Mouse (Mus musculus) gastrocnemius, postnatal 10 days (tissue): ENCODE results near the gene Tcf7l1. TPM values are rescaled to one million over a fixed set of nuclear protein-coding genes. Genes with fewer than 3 reads are reported as not detected.

Experiments used
- DNase-seq: peaks from one replicate; pipeline ENCODE4 v3.0.0; 2021; ENCODE audit warnings: mixed read lengths
- total RNA-seq, 2 experiments: library from RNA; stranded (reverse); gene quantifications; 2 replicates each; pipeline ENCODE4 v1.2.3; 2021

The Tcf7l1 gene
- total RNA-seq, 2 experiments from 2014 or later, result 13.7 to 16.4 TPM

DNA sequence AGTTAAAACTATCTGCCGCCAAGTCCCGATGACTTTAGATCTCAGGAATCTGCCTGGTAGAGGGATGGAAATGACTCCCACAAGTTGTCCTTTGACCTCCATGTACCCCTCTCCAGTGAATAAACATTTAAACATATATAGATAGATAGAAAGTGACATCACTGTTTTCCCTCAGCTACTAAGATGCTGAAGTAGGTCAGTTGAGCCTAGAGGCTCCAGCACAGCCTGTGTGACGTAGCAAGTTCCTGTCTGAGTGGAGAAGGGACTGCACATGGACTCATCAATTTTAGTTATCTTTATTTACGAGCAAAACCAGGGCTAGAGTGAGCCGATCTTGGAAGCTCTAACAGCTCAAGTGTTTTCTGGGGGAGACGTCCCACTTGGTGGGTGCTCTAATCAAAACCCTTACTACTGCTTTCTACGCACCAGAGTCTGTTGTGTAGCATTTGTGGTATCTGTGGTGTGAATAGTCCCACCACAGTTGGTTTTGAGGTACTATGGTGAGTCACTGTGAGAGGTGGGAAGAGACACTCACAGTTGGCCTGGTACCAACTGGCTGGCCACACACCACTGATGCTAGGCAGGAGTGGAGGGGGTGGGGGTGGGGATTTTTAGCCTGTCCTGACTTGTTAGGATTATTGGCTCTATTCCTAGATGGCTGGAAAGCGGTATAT is 129.2 kb downstream of the Tcf7l1 start:
- no peak for DNase-seq

DNA sequence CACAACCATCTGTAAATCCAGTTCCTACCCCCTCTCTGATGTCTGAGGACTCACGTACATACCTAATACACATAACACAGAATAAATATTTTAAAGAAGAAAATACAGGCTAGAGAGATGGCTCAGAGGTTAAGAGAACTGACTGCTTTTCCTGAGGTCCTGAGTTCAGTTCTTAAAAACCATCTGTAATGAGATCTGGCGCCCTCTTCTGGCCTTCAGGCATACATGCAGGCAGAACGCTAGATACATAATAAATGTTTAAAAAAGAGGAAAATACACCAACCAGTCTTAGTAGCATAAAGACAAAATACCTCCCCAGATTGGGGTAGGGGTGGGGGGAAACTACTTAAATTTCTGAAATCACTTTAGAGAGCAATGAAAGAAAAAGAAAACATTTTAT is 131.0 kb downstream of the Tcf7l1 start:
- DNase-seq, result no peak

DNA sequence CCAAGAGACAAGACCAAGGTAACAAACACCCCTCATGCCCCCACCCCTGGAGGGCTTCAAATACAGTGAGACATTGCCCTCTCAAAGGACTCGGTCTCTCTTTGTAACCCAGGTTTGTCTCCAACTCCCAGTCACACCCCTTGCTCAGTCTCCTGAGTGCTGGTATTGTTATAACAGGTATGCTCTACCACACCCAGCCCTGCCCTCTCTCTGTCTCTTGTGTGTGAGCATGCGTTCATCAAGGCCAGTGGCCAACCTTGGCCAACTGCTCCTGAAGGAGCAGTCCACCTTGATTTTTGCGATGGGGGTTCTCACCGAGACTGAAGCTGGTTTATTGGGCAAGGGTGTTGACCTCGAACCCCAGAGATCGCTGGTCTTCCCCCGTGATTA is 133.0 kb downstream of the Tcf7l1 start:
- DNase-seq, result no peak

DNA sequence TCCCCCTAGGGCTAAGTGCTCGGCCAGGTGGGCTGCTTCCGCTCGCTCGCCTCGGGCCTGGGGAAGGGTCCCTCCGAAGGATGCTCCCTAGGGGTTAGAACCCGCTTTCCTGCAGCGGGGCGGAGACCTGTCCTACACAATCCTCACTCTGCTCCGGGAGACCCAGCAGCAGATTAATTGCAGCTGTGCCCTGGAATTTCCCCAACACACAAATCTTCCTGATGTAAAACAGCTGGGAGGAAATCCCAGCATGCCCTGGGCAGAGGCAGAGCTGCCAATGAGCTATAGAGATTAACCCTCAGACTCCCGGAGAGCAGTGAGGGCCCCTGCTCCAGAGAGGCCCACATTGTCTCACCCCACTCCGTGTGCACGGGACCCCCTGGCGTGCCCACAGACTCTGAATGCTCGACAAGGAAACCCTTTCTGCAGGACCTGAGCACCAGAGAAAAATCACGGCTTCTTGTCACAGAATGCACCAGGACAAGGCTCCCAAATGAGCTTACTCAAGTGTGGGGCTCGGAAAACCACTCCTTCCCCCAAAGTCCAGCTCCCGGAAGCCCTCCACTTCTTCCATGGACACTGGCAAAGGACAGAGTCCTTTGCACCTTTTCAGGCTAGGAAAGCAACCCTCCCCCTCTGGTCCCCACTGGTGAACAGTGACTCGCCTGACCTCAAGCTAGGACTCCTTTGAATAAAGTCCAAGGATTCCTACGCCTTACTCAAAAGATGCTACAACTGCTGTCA is 133.6 kb downstream of the Tcf7l1 start:
- peak; percentile 61 for DNase-seq

DNA sequence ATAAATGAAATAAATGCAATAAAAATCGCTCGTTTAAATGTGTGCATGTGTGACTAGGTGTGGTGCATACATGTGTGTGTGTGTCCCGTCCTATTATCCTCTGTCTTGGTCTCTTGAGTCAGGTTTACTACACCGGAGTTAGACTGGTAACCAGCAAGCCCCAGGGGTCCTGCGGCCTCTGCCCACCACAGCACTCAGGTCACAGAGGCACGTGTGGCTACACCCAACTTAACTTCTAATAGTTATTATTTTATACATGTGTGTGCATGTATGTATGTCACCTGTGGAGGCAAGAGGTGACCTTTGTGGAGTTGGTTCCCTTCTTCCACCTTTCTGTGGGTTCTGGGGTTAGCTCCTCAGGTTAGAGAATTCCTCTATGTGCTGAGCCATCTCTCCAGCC is 134.7 kb downstream of the Tcf7l1 start:
- no peak for DNase-seq

DNA sequence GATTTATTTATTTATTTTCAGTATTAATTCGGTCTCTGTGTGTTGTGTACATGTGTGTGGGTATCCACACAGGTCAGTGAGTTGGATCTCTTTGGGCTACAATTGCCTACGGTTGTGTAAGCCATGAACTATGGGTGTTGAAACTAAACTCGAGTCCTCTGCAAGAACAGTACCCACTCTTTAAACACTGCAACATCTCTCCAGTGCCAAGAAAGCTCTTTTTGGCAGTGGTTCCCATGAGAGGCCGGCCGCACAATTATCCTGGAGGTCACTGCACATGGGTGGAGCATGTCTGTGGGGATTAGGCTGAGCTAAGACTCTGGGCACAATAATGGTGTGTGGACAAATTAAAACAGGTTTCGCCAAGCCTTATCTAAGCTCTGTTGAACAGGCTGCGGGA is 135.6 kb downstream of the Tcf7l1 start:
- no peak for DNase-seq

DNA sequence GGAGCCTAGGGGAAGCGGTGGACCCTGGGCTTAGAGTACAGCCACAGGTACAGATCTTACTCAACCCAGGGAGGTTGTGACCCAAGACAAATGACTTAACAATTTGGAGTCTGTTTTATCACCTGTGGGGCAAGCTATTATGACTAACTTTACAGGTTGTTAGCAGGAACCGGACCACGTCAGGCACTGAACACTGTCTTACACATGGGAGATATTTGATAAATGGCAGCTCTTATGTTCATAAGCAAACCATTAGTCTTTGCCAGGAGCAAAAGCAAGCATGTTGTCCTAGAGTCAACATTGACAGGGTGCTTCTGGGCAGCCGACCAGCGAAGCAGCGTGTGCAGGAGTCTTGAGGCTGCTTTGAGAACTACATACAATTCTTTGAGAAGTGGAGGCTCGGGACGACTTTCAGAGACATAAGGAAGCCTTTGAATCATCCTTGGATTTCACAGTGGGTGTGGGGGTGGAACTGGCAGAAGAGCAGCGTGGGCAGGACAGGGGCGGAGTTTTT is 138.7 kb downstream of the Tcf7l1 start:
- DNase-seq, result no peak

DNA sequence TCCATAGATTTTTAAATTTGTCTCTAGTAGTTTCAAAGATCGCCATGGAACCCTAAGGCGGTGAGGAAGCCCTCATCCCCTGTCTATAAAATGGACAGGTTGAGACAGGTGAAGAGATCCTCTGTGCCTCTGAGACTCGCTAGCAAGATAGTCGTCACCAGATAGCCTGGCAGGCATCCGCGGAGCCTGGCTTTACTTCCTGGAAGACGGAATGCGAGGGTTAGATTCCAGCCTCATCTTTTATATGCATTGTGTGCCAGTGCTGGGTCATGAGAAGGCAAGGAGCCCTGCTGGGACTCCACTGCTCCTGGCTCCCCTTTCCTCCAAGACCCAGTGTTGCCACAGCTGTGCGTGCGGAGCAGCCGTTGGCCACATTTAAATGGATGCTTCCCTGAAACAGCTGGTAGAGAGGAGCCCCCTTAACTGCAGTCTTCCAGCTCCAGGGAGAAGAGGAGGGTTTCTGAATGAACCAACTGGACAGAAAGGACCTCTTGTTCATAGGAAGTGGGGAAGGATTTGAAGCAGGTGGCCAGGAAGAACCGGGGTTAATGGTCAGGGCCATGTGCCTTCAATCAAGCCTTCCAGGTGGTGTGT is 141.0 kb downstream of the Tcf7l1 start:
- DNase-seq, result no peak

DNA sequence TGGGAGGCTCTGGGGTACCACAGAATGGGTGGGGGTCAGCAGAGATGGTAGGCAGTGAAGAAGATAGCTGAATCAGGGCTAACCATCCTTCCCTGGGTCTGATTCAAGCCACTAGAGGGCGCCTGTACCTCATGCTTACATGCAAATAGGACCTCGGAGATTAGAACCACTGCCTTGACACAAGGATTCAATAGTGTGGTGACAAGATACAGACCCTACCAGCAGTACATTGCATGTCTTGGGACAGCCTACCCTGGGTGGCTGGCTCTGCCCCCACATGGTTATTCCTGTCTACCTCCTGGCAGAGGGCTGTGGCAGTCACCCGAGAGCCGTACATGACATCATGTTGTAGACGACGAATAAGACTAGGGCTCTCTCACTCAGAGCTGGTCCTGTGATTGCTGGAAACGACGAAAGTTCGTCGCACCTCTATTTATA is 141.7 kb downstream of the Tcf7l1 start:
- DNase-seq, result peak; percentile 68

DNA sequence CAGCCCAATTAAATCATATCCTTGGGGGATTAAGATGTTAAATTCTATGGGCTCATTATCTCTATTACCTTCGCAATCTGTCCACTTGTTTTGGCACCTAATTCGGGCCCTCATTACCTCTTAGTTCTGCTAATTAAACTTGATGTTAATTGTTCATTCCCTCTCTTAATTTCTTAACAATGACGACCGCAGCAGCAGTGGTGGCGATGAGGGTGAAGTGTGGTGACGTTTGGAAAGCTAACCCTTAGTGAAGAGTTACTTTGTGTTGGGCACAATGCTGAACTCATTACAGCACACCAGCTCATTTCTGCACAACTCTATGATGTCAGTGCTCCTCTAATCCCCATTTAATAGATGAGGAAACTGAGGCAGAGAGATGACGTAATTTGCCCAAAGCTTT is 143.7 kb downstream of the Tcf7l1 start:
- no peak for DNase-seq

DNA sequence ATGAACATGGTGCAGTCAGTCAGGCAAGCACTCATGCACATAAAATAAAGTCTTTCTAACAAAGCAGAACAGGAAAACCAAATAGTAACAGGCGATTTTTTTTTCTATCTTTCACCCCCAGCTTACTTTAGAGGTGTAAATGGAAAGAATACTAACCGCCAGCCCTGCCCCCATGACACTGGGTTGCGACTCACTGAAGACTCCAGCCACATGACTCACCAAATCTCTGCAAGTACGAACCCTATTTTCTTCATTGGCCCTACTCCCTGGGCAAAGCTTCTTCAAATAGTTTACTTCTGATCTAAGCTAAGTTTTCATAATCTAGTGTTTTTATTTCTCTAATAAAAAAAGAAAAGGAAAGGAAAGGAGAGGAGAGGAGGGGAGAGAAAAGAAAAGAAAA is 144.5 kb downstream of the Tcf7l1 start:
- no peak for DNase-seq

DNA sequence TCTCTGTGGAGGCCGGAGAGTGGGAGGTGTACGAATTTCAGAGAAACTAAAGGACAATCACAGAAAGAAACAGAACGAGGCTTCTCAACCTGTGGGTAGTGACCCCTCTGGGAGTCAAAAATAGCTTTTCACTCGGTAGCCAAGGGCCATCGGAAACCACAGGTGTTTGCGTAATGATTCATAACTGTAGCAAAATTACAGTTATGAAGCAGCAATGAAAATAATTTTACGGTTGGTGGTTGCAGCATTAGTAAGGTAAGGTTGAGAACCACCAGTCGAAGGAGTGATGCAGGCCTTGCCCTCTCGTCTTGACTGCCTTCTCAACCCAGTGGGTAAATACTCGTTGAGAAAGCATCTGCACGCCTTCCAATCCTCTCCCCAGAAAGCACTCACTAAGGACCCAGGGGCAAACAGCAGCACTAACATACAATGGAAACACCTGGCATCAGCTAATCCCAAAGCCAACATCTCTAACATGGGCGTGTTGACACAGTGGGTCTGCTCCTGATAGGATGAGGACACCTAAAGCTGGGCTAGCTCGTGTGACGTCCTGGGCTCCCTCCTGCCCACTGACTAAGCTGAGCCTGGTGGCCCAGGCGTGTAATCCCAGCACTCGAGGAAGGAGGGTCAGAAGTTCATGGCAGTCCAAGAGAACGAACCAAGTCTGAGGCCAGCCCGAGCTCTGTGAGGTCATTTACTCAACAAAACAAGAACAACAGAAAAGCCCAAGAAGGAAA is 147.7 kb downstream of the Tcf7l1 start:
- DNase-seq, result no peak

DNA sequence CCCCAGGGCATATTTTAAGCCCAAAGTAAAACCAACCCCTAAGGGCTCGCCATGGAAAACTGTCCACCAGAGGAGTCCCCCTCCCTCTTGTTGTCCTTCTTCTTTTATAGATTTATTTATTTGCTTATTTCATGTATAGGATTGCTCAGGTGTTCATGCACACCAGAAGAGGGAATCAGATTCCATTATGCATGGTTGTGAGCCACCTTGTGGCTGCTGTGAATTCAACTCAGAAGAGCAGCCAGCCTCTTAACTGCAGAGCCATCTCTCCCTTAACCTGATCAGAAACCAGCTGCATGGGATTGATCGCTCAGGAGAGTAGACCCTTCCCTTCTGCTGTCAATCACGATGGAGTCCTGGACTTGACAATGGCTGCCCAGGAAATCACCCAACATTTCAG is 152.1 kb downstream of the Tcf7l1 start:
- DNase-seq, result no peak

DNA sequence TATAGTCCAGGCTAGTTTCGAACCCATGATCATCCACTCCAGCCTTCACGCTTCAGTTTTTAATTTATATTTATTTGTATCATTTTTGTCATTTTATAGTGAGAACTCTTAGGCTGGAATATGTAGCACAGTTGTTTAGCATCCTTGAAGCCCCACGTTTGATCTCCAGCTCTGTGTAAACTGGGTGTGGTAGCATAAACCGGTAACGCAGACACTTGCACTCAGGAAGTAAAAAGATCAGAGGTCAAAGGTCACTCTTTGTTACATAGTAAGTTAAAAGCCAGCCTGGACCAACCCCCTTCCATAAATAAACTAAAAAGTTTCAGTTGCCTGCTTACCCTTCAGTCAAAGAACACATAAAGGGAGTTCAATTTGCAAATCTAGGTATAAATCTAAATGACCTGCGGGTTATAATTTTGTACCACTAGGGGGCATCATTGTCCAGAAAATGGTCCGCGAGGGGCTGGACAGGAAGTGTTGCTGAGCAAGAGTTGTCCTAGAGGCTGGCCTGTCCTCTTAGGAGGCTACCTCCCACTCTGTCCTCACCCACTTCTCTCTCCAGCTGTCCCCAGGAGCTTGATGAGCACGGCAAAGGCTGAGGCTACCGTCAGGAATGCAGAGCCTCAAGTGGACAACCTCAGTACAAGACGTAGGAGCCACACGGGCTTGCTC is 153.2 kb downstream of the Tcf7l1 start:
- DNase-seq, result peak; percentile 39

DNA sequence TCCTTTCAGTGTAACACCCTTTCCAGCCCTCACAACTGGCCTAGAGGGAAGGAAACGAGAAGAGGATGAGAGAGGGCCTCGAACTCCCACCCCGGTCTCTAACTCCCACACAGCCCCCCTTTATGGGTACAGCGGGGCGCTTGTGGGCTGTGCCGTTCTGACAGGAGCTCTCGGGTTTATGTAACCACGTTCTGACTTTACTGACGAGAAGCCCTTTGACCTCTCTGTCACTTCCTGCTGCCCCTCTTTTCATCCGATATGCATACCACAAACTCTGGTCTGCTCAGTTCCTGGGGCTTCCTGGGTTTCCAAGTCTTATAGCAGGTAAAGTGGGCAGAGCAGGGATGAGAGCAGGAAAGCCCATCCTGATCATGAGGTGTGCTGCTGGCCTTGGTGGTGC is 154.7 kb downstream of the Tcf7l1 start:
- DNase-seq, result no peak

DNA sequence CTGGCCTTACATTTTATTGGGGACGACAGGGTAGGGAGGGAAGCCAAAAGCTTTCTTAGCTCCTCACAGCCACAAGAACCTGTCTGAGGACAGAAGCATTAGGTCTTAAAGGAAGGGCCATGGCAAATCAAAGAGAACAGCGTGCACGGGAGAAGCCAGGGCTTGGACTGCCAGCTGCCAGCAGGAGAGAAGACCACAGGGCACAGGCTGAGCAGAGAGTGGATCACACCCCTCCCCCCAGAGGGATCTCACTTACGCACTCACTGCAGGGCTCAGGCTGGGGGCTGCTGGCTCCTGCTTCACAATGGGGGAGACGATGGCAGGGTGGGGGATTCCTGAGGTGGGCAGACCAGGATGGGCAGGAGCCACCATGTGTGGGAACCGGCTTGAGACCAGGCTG is 157.4 kb downstream of the Tcf7l1 start:
- no peak for DNase-seq

DNA sequence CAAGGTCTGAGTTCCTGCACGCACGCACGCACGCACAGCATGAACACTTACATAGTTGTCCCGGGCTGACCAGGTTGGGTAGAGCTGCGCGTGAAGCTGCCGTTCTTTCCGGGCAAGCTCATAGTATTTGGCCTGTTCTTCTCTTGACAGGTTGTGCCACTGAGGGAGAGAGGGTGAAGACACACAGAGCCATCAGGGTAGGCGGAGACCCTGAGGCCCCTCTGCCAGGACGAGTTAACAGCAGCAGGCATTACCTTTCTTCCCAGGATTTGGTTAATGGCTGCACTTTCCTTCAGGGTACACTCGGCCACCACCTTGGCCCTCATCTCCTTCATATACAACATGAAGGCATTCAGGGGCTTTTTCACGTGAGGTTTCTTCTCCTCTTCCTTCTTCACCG is 158.1 kb downstream of the Tcf7l1 start:
- DNase-seq, result no peak

DNA sequence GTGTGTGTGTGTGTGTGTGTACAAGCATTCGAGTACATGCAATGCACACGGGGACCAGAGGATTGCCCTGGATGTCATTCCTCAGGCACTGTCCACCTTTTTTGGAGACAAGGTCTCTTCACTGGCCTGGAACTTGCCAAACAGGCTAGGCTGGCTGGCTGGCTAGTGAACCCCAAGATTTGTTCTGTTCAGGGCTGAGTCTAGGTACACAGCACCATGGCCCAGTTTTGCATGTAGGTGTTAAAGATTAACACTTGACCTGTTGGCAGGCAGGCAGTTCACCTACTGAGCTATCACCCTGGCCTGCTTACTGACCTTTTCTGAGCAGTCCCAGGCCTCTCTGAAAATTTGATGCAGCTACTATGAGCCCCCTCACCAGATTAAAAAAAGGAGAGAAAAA is 158.7 kb downstream of the Tcf7l1 start:
- DNase-seq, result no peak

DNA sequence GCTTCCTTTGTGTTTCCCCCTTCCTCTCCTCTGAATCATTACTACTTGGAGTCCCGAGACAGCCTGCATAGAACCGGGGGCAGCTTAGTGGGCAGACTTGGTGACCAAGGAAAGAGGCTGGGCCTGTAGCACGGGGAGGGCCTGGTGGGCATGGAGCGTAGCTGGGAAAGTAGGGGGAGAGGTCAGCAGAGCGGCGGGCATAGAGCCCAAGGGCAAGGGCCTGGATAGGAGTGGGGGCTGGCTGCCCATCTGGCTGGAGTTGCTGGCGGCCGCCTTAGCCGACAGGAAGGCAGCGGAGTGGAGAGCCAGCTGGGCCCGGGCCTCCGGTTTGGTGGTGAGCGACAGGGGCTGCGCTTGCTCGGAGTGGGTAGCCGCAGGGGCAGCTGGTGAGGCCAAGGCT is 161.8 kb downstream of the Tcf7l1 start:
- DNase-seq, result no peak

DNA sequence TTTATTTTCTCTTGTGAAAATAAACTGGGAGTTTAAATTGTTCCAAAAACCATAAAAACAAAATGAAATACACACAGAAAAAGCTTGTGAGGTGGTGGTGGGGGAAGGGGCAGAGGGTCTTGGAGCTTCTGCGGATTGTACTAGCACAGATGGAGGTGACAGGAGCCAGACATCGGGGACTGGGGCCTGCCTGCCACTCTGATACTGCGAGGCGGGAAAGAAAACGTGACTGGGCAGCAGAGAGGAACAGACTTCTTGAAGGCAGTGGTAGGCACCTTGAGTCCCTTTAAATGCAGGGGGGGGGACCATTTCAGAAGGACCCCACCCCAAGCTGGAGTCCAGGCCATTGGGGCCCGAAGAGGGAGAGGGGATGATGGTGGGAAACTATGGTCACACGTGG is 162.7 kb downstream of the Tcf7l1 start:
- no peak for DNase-seq

DNA sequence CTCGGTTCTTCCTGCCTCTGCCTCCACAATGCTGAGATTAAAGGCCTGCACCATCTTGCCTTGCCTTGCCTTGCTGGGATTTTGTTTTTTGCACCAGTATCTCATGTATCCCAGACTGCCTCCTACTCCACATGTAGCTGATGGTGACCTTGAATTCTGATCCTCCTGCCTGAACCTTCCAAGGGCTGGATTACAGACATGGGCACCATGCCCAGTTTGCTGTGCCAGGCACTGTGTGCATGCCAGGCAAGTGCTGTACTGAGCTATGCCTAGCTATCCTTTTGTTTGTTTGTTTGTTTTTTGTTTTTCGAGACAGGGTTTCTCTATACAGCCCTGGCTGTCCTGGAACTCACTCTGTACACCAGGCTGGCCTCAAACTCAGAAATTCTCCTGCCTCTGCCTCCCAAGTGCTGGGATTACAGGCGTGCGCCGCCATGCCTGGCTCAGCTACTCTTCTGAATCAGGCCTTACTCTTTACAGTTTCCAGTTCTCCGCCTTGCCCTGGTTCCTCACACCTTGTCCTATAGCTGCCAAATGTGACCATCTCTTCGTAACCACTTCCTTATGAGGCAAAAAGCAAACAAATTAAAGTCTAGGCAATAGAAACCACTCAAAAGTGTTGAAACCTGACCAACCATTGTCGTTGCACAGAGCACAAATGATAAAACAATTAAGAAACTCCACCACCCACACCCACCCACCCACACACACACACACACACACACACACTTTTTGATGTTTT is 165.2 kb downstream of the Tcf7l1 start:
- peak; percentile 60 for DNase-seq

DNA sequence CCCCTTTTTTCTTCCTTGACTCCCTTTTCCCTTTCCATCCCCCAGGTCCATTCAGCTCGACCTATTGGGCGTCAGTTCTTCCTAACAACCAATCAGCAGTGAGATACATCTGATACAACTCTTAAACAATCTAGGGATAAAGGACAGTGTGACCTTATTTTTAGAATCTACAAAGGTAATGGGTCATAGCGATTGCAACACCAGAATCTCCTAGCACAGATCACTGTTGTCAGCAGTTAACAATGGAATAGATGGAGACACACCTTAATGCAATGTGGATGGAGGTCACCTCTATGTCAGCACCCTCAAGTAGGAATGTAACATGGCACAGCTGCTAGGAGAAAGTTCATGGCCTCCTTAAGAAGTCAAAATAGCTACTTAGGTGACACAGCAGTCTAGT is 166.1 kb downstream of the Tcf7l1 start:
- no peak for DNase-seq
